Mouse (Mus musculus) cerebellum, postnatal 25 days (tissue): ENCODE data around the gene Hprt.
"Not testable (repeated sequence)": the region's sequence is repeated elsewhere in the genome, so short reads cannot be mapped to it uniquely, and the experiment has no call there.

Source experiments
- DNase-seq, 2 experiments: peaks; one replicate each; pipeline ENCODE4 v3.0.0; 2021; ENCODE audit warnings: mixed read lengths in 2 of 2

Gene Hprt

GRCm38 (mm10) chrX:52987905-52988783 is at the start of gene Hprt:
Gene Hprt (plus strand): TSS chrX:52988137.
- peak; percentile 85 to 92 for DNase-seq

DNA sequence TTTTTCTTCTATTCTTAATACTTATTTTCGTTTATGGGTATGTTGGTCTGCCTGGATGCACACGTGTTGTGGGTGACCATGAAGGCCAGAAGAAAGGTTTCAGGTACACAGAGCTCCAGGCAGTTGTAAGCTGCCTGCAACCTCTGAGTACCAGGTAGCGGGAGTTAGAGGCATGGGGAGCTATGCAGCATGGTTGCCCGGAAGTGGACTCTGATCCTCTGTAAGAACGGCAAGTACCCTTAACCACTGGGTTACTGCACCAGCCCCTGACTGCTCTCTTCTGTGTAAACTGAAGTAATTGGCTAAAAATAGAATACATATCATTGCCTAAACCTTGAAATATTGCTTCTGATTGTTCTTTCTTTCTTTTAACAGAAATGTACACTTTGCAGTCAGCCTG is 42.4 kb upstream of the Hprt start:
- no peak for DNase-seq

GRCm38 (mm10) chrX:52949713-52950112 is 38.2 kb upstream of the Hprt start:
- peak in 1 of 2 experiments; percentile 36 for DNase-seq

DNA sequence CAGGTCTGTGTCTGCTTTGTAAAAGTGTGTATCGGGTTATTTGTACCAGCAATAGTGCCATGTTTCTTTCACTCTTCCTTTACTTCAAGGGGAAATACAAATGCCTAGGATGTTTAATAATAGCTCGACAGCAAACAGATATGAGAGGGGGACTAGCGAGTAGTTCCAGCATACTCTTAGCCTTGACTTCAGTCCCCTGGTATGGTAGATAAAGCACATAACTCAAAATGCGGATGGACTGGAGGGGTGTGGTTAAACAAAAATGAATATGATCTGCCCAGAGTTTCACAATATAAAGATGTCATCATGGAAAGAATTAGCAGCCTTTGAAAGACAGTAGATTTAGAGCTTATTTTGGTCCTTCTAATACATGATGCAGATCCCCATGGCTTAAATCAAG is 31.0 kb upstream of the Hprt start:
- DNase-seq, result no peak

- DNase-seq, result peak in 1 of 2 experiments; percentile 3
Observed at GRCm38 (mm10) chrX:52961559-52962110, 26.3 kb upstream of the Hprt start.

GRCm38 (mm10) chrX:52965149-52965548 is 22.8 kb upstream of the Hprt start:
- no peak for DNase-seq

DNA sequence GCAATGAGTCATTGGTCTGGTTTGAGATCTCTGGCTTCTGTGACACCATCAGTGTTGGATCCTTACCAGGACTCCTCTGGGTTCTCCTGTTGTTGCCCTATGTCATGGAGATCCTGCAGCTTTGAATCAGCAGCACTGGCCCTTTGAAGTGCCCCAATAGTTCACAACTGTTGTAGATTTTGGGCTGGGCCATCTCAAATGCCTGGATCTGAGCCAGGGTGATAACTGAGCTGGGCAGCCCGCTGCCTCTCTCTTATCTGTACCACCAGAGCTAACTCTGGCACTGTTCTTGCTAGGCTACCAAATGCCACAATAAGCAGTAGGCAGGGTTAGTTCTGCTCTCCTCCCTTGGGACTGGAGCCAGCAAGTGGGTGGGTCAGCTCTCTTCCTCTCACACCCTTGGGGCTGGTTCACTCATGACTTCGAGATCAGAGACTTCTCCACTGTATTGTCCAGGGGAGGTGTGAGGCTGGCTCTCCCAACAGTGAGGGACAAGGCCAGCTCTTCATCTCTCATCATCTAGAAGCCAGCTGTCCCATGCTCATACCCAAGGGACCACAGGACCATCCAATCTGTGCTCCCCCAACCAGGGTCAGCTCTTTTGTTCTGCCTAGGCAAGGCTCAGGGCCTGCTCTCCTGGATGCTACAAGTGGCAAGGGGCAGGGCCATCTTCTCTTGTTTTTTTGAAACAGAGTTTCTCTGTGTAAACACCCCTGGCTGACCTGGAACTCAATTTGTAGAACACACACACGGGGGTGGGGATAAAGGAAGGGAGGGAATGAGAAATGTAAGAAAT is 16.5 kb upstream of the Hprt start:
- DNase-seq, result peak in 1 of 2 experiments; percentile 7

DNA sequence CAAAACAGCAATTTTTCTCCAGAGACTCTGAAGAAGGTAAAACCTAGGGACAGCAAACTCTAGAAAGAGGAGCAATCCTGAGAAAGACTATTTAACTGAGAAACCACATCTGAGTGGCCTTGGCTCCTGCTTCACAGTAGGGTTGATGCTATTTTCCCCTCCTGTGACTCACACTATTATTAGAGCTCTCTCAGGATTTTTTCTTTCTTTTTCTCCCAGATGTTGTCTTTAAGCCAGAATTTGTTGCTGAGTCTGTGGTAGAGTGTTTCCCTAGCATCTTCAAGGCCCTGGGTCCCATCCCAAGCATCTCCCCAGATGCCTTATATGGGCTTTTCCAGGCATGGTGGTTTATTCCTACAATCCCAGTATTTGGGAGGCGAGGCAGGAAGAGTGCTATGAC is 15.8 kb upstream of the Hprt start:
- no peak for DNase-seq

DNA sequence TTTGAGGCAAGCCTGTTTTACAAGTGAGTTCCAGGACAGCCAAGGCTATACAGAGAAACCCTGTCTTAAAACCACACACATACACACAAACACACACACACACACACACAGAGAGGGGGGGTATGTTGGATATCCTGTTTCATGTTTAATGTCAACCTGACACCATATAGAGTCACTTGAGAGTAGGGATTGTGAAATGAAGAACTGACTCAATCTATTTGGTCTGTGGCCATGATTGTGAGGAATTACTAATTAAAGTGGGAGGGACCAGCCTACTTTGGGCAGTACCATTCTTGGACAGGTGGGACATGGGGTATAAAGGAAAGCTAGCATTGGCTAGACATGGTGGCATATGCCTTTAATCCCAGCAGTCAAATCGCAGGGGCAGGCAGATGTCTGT is 15.3 kb upstream of the Hprt start:
- no peak for DNase-seq

GRCm38 (mm10) chrX:52978576-52978975 is 9.4 kb upstream of the Hprt start:
- no peak for DNase-seq

GRCm38 (mm10) chrX:52981378-52981777 is 6.6 kb upstream of the Hprt start:
- DNase-seq, result no peak

DNA sequence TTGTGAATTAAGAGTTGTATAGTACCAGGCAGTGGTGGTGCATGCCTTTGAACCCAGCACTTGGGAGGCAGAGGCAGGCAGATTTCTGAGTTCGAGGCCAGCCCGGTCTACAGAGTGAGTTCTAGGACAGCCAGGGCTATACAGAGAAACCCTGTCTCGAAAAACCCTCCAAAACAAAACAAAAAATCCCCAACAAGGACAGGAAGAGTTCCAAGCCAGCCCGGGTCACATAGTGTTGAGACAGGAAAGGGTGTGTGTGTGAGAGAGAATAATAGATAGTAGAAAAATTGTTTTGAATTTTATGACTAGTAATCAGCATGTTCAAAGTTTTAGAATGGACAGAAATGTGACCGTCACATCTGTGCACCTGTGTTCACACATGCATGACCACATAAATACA is 6.8 kb downstream of the Hprt start:
- not testable (repeated sequence) for DNase-seq

GRCm38 (mm10) chrX:53004887-53005286 is 16.9 kb downstream of the Hprt start:
- not testable (repeated sequence) for DNase-seq

DNA sequence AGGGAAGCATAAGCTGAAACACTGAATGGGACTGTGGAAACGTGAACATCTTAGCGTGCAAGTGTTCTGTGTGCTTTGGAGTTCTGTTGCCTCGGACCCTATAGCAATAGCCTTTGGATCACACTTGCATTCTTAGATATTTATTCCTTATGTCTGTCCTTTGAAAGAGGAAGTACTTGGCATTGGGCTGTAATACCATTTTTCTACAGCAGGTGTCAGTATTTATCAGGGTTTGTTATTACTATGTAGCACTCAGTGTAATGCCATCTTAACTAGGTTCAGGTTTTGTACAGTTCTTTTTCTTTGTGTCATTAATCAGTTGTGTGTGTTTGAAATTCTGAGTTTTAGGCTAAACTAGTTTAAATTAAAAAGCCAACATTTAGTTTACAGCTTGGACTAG is 18.1 kb downstream of the Hprt start:
- DNase-seq, result no peak

GRCm38 (mm10) chrX:53015549-53015948 is 27.6 kb downstream of the Hprt start:
- peak in 1 of 2 experiments; percentile 23 for DNase-seq

- DNase-seq, result peak; percentile 58 to 69
Observed at GRCm38 (mm10) chrX:53023021-53023420, 35.1 kb downstream of the Hprt start.

DNA sequence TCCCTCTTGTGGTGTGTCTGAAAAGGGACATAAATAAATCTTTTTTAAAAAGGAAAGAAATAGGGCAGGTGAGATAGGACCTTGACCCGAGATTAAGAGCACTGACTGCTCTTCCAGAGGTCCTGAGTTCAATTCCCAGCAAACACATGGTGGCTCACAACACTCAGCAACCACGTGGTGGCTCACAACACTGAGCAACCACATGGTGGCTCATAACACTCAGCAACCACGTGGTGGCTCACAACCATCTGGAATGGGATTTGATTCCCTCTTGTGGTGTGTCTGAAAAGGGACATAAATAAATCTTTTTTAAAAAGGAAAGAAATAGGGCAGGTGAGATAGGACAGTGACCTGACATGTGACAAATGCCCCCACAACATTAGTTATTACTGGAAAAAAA is 36.3 kb downstream of the Hprt start:
- peak in 1 of 2 experiments; percentile 8 for DNase-seq

GRCm38 (mm10) chrX:53025471-53026223 is 37.7 kb downstream of the Hprt start:
- DNase-seq, result no peak

GRCm38 (mm10) chrX:53029559-53029958 is 41.6 kb downstream of the Hprt start:
- DNase-seq, result no peak

DNA sequence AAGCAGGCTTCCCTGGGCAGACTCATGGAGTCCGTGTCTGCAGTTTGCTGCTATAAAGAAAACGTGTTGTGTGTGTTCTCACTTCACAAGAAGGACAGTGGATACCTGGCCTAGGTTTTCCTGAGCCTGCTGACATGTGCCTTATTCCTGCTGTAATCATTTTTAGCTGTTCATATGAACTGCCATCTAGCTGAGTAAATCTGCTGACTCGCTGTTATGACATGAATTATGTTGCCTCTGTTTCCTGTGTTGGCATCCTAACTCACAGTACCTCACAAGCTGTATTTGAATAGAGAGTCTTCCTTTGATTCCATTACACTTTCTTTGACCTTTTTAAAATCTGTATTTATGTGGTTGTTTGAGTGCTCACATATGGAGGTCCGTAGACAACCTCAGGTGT is 50.3 kb downstream of the Hprt start:
- DNase-seq, result no peak

GRCm38 (mm10) chrX:53039651-53040050 is 51.7 kb downstream of the Hprt start:
- no peak for DNase-seq

- no peak for DNase-seq
Observed at GRCm38 (mm10) chrX:53040138-53040537, 52.2 kb downstream of the Hprt start.

- DNase-seq, result no peak
Observed at GRCm38 (mm10) chrX:53041006-53041405, 53.1 kb downstream of the Hprt start.
